Mouse (Mus musculus) hindbrain, embryonic 11.5 days (tissue): ENCODE data around the gene R3hdm2. TPM values are rescaled to one million over a fixed set of nuclear protein-coding genes. Genes with fewer than 3 reads are reported as not detected.

Experiments used
- ATAC-seq: fragments of 200-750 bp; cut with Nextera tagmentation; 2 replicates; pipeline ENCODE4 v1.8.0; 2017; ENCODE audit warnings: mild to moderate bottlenecking, moderate TSS enrichment, moderate library complexity; ENCODE audit not compliant: low FRiP score
- DNase-seq: peaks from one replicate; pipeline ENCODE4 v3.0.0-alpha.2; 2015; ENCODE audit warnings: low spot score
- H3K27ac ChIP-seq: fragments of 300-500 bp; sonication (generic); 2 replicates; pipeline ENCODE4 v1.5.1; 2014; ENCODE audit warnings: mild to moderate bottlenecking, low read depth, low read length
- H3K27me3 ChIP-seq: fragments of 300-500 bp; sonication (generic); 2 replicates; pipeline ENCODE4 v1.6.1; 2014; ENCODE audit warnings: mild to moderate bottlenecking, low read length, moderate library complexity, mixed read lengths; ENCODE audit not compliant: control insufficient read depth, insufficient read depth
- H3K36me3 ChIP-seq: fragments of 300-500 bp; sonication (generic); 2 replicates; pipeline ENCODE4 v1.6.1; 2014; ENCODE audit warnings: mild to moderate bottlenecking, low read length, moderate library complexity, mixed read lengths; ENCODE audit not compliant: control insufficient read depth, insufficient read depth
- H3K4me1 ChIP-seq: fragments of 300-500 bp; sonication (generic); replicated peaks from 2 replicates; pipeline ENCODE4 v1.6.1; 2014; ENCODE audit warnings: low read length, mixed read lengths; ENCODE audit not compliant: control insufficient read depth, insufficient read depth
- H3K4me2 ChIP-seq: fragments of 300-500 bp; sonication (generic); replicated peaks from 2 replicates; pipeline ENCODE4 v1.6.1; 2014; ENCODE audit warnings: mild to moderate bottlenecking, low read depth, low read length
- H3K4me3 ChIP-seq: fragments of 300-500 bp; sonication (generic); 2 replicates; pipeline ENCODE4 v1.5.1; 2014; ENCODE audit warnings: low read depth, low read length
- H3K9ac ChIP-seq: fragments of 300-500 bp; sonication (generic); 2 replicates; pipeline ENCODE4 v1.6.1; 2014; ENCODE audit warnings: low read depth, low read length
- H3K9me3 ChIP-seq: fragments of 300-500 bp; sonication (generic); 2 replicates; pipeline ENCODE4 v1.6.1; 2016; ENCODE audit warnings: low read length; ENCODE audit not compliant: control insufficient read depth
- WGBS: fragments of 180-500 bp; shearing (Covaris S2); extraction: QIAGEN DNeasy Blood & Tissue Kit; methylation state at CpG from one replicate; pipeline ENCODE4 v1.1.7; 2014; 5-methylcytosine and 5-hydroxymethylcytosine counted together
- polyA plus RNA-seq: library from polyadenylated mRNA; unstranded; fragments of >200 nt; fragmentation: Nextera tagmentation; extraction: Ambion mirVana; gene quantifications from 2 replicates; pipeline ENCODE4 v1.2.1, GENCODE M21; 2014

The R3hdm2 gene
- polyA plus RNA-seq, 1 experiment from 2014 or later, result 33.0 TPM

GRCm38 (mm10) chr10:127369834-127370820, 10.0 kb upstream of the R3hdm2 start, which contains the start of gene Inhbc:
Gene Inhbc, minus strand, starts transcription at chr10:127370431.
- Histone ChIP-seq H3K9me3 (no peaks in the 10 kb centered on the region), H3K4me3 (no peak within 1 kb of the TSS), H3K4me1 (no peaks in the 10 kb centered on the region), H3K27me3 (no peaks in the 10 kb centered on the region), H3K36me3 (no peaks in the 10 kb centered on the region), H3K9ac (no peak within 1 kb of the TSS), H3K27ac (no peak within 1 kb of the TSS), H3K4me2 (no peak within 1 kb of the TSS)
- ATAC-seq, result no peak
- no peak for DNase-seq
- WGBS, result 76% methylated on average over 22 of the region's 22 CpGs

GRCm38 (mm10) chr10:127371023-127371422, 9.1 kb upstream of the R3hdm2 start:
- DNase-seq (no peak), ATAC-seq (no peak)
- Histone ChIP-seq H3K36me3 (no peaks in the 10 kb centered on the region), H3K4me2 (no peak overlapping the region), H3K27ac (no peak overlapping the region), H3K4me3 (no peak overlapping the region), H3K27me3 (no peaks in the 10 kb centered on the region), H3K9me3 (no peaks in the 10 kb centered on the region), H3K4me1 (no peaks in the 10 kb centered on the region), H3K9ac (no peak overlapping the region)
- 67% methylated on average over 2 of the region's 2 CpGs for WGBS

GRCm38 (mm10) chr10:127377700-127378099, 2.4 kb upstream of the R3hdm2 start:
- Histone ChIP-seq H3K27me3 (no peaks in the 10 kb centered on the region), H3K4me1 (no peaks in the 10 kb centered on the region; the same call in 1 of the 2 replicates), H3K9ac (no peak overlapping the region), H3K36me3 (no peaks in the 10 kb centered on the region), H3K4me3 (no peak overlapping the region), H3K27ac (no peak overlapping the region), H3K4me2 (no peak overlapping the region), H3K9me3 (no peaks in the 10 kb centered on the region)
- 82% methylated on average over 3 of the region's 3 CpGs for WGBS
- no peak for DNase-seq
- ATAC-seq, result no peak

GRCm38 (mm10) chr10:127379654-127380053, 473 bp upstream of the R3hdm2 start:
- no peaks in the 10 kb centered on the region for H3K9me3 ChIP-seq
- H3K4me3 ChIP-seq, result peak overlapping the region; percentile 59
- DNase-seq, result no peak
- peak overlapping the region; percentile 79 for H3K9ac ChIP-seq
- H3K36me3 ChIP-seq, result no peaks in the 10 kb centered on the region
- whole genome bisulfite sequencing, result 85% methylated on average over 8 of the region's 8 CpGs
- H3K4me1 ChIP-seq, result no peaks in the 10 kb centered on the region; the same call in 1 of the 2 replicates
- H3K27me3 ChIP-seq, result no peaks in the 10 kb centered on the region
- ATAC-seq, result no peak
- peak overlapping the region; percentile 89; the same call in 1 of the 2 replicates for H3K27ac ChIP-seq
- peak overlapping the region; percentile 51 for H3K4me2 ChIP-seq

GRCm38 (mm10) chr10:127380767-127381742, 928 bp downstream of the R3hdm2 start:
- Histone ChIP-seq H3K36me3 (no peaks in the 10 kb centered on the region), H3K27me3 (no peaks in the 10 kb centered on the region), H3K4me3 (peak overlapping the region; percentile 59), H3K27ac (peak overlapping the region; percentile 89), H3K9ac (peak overlapping the region; percentile 79), H3K4me1 (no peaks in the 10 kb centered on the region; the same call in 1 of the 2 replicates), H3K9me3 (no peaks in the 10 kb centered on the region), H3K4me2 (peak overlapping the region; percentile 71)
- peak; percentile 81 for DNase-seq
- ATAC-seq, result peak; percentile 69
- WGBS, result 2% methylated on average over 26 of the region's 79 CpGs

GRCm38 (mm10) chr10:127381743-127382134, 1.6 kb downstream of the R3hdm2 start:
- no peaks in the 10 kb centered on the region for H3K36me3 ChIP-seq

GRCm38 (mm10) chr10:127391774-127392173, 11.6 kb downstream of the R3hdm2 start:
- no peak overlapping the region for H3K4me3 ChIP-seq
- no peaks in the 10 kb centered on the region for H3K9me3 ChIP-seq
- no peaks in the 10 kb centered on the region for H3K36me3 ChIP-seq
- no peak overlapping the region for H3K9ac ChIP-seq
- no peak overlapping the region for H3K27ac ChIP-seq
- H3K27me3 ChIP-seq, result no peaks in the 10 kb centered on the region
- H3K4me1 ChIP-seq, result no peaks in the 10 kb centered on the region
- no peak overlapping the region for H3K4me2 ChIP-seq
- WGBS, result 86% methylated on average over 6 of the region's 6 CpGs
- no peak for DNase-seq
- no peak for ATAC-seq

More at GRCm38 (mm10) chr10:127381743-127382134, 1.6 kb downstream of the R3hdm2 start:
- Histone ChIP-seq H3K4me3 (peak overlapping the region; percentile 59), H3K27me3 (no peaks in the 10 kb centered on the region), H3K9ac (peak overlapping the region; percentile 79; the same call in 1 of the 2 replicates), H3K4me1 (no peaks in the 10 kb centered on the region; the same call in 1 of the 2 replicates), H3K4me2 (peak overlapping the region; percentile 71), H3K9me3 (no peaks in the 10 kb centered on the region), H3K27ac (no peak overlapping the region)
- WGBS, result 61% methylated on average over 2 of the region's 2 CpGs
- ATAC-seq, result no peak
- no peak for DNase-seq

GRCm38 (mm10) chr10:127404701-127405100, 24.6 kb downstream of the R3hdm2 start:
- WGBS, result 94% methylated on average over 3 of the region's 3 CpGs
- Histone ChIP-seq H3K4me2 (no peak overlapping the region), H3K9me3 (no peaks in the 10 kb centered on the region), H3K36me3 (no peaks in the 10 kb centered on the region), H3K27ac (no peak overlapping the region), H3K4me1 (no peaks in the 10 kb centered on the region), H3K4me3 (no peak overlapping the region), H3K27me3 (no peaks in the 10 kb centered on the region), H3K9ac (no peak overlapping the region)
- ATAC-seq (no peak), DNase-seq (no peak)
